Mouse (Mus musculus): ENCODE data around the gene Ap2s1. TPM values are rescaled to one million over a fixed set of nuclear protein-coding genes. Genes with fewer than 3 reads are reported as not detected.
A peak's percentile ranks its signal among the peaks of the same experiment; 100 is the strongest.
"Not testable (repeated sequence)": the region's sequence is repeated elsewhere in the genome, so short reads cannot be mapped to it uniquely, and the experiment has no call there.

Gene Ap2s1
- 255 and 262 TPM in 2 replicates for polyA plus RNA-seq (2015; fragmentation: Nextera tagmentation; extraction: Ambion mirVana)

GRCm38 (mm10) chr7:16738073-16738696, at the start of gene Ap2s1:
Ap2s1 (plus strand) TSS chr7:16738410.
- ATAC-seq (replicated peaks; ENCODE audit: low FRiP score): peak; percentile 97
- Histone ChIP-seq H3K4me1 (peaks cover 25% of the 10 kb centered on the region), H3K9ac (peak within 1 kb of the TSS; percentile 72), H3K9me3 (replicated peaks) (no peaks in the 10 kb centered on the region), H3K27me3 (no peaks in the 10 kb centered on the region), H3K36me3 (peaks cover 9% of the 10 kb centered on the region), H3K4me2 (peak within 1 kb of the TSS; percentile 80), H3K4me3 (replicated peaks) (peak within 1 kb of the TSS; percentile 64), H3K27ac (peak within 1 kb of the TSS; percentile 38)
- under 1% methylated on average over 34 of the region's 34 CpGs for WGBS

DNA sequence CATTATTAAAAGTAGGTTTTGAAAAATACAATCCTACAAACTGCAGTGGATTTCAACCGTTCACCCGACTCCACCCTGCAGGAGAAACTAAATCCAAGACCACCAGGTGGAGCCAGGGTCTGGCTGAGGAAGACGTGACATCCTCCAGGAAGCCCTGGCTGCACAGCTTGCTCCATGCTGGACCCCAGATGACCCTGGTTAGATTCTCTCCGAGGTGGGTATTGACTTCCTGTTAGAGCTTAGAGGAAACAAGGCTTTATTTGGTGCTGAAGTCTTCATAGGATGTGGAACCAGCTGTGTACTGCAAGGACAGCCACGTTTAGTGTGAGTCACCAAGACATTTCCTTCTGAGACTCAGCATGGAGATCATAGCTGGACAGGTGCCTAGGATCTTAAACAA, 49.0 kb upstream of the Ap2s1 start:
- Histone ChIP-seq H3K4me1 (no peaks in the 10 kb centered on the region), H3K4me2 (no peak overlapping the region), H3K27ac (no peak overlapping the region), H3K9ac (no peak overlapping the region), H3K36me3 (no peaks in the 10 kb centered on the region), H3K27me3 (no peaks in the 10 kb centered on the region), H3K4me3 (replicated peaks) (no peak overlapping the region), H3K9me3 (replicated peaks) (0 out of 2 replicates have a peak, but pooled peaks cover 4% of the 10 kb centered on the region)
- ATAC-seq (replicated peaks; ENCODE audit: low FRiP score): no peak
- 66% methylated on average over 5 of the region's 5 CpGs for WGBS

DNA sequence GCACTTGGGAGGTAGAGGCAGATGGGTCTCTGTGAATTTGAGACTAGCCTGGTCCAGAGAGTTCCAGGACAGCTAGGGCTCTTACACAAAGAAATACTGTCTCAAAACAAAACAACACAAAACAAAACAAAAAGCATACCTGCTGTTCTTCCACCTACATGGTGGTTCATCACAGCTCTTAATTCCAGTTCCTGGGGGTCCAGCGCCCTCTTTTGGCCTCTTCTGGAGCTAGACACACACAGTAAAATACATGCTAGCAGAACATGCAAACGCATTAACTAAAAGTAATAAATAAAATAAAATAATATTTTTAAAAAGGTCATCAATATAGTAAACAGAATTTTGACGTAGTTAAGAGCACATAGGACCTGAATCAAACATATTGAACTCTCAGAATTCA, 43.2 kb upstream of the Ap2s1 start:
- Histone ChIP-seq H3K4me1 (no peaks in the 10 kb centered on the region), H3K4me3 (replicated peaks) (no peak overlapping the region), H3K9me3 (replicated peaks) (0 out of 2 replicates have a peak, but pooled peaks cover 4% of the 10 kb centered on the region), H3K27ac (no peak overlapping the region), H3K9ac (no peak overlapping the region), H3K36me3 (no peaks in the 10 kb centered on the region), H3K27me3 (no peaks in the 10 kb centered on the region), H3K4me2 (no peak overlapping the region)
- WGBS: 41% methylated on average over 3 of the region's 3 CpGs
- ATAC-seq (replicated peaks; ENCODE audit: low FRiP score): no peak

GRCm38 (mm10) chr7:16699042-16699441, 39.2 kb upstream of the Ap2s1 start:
- no peak for ATAC-seq (replicated peaks; ENCODE audit: low FRiP score)
- H3K9me3 ChIP-seq (replicated peaks): no peaks in the 10 kb centered on the region
- H3K27ac ChIP-seq: no peak overlapping the region
- no peak overlapping the region for H3K4me2 ChIP-seq
- no peak overlapping the region for H3K4me3 ChIP-seq (replicated peaks)
- WGBS: 45% methylated on average over 2 of the region's 2 CpGs
- no peak overlapping the region for H3K9ac ChIP-seq
- H3K27me3 ChIP-seq: no peaks in the 10 kb centered on the region
- H3K4me1 ChIP-seq: no peaks in the 10 kb centered on the region
- H3K36me3 ChIP-seq: no peaks in the 10 kb centered on the region

GRCm38 (mm10) chr7:16700583-16700982, 37.6 kb upstream of the Ap2s1 start:
- Histone ChIP-seq H3K27ac (no peak overlapping the region), H3K4me1 (no peaks in the 10 kb centered on the region), H3K9me3 (replicated peaks) (no peaks in the 10 kb centered on the region), H3K4me2 (no peak overlapping the region), H3K36me3 (no peaks in the 10 kb centered on the region), H3K9ac (no peak overlapping the region), H3K27me3 (no peaks in the 10 kb centered on the region), H3K4me3 (replicated peaks) (no peak overlapping the region)
- ATAC-seq (replicated peaks; ENCODE audit: low FRiP score): no peak
- WGBS: 68% methylated on average over 5 of the region's 5 CpGs

DNA sequence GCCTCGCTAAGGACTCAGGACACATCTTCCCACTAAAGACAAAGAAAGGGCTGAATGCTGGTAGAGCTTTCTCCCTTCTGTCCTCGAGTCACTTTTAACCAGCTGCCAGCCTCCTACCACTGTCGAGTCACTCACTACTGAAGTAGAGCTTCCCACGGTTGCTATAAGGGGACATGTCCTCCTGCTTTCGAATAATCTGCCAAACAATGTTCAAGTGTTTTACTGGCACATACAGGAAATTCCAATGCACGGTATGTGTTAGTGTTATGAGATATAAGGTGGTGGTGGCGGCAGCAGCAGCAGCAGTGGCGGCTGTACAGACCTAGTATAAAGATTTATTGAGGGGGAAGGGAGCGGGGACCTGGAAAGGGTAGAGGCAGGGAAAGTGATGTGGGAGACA, 31.8 kb upstream of the Ap2s1 start:
- no peak overlapping the region for H3K27ac ChIP-seq
- H3K4me2 ChIP-seq: no peak overlapping the region
- H3K9me3 ChIP-seq (replicated peaks): no peaks in the 10 kb centered on the region
- H3K27me3 ChIP-seq: no peaks in the 10 kb centered on the region
- no peaks in the 10 kb centered on the region for H3K36me3 ChIP-seq
- H3K9ac ChIP-seq: no peak overlapping the region
- WGBS: 34% methylated on average over 9 of the region's 9 CpGs
- no peak for ATAC-seq (replicated peaks; ENCODE audit: low FRiP score)
- H3K4me3 ChIP-seq (replicated peaks): no peak overlapping the region
- no peaks in the 10 kb centered on the region for H3K4me1 ChIP-seq

DNA sequence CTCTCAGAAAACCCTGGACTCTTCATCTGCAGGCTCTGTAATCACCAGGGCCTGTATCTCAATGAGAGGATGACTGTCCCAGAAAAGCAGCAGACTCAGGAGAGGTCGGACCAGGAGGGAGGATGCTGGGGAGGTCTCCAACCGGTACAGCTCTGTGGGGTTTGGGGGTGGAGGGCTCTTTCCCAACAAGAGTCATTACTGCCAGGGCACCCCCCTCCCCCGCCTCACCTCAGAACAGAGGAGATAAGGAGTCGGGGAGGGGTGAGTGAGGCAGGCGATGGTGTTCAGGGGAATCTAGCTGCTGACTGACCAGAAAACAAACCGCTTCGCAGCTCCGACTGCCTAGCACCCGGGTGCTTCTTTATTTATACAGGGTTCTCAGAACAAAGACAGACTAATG, 30.0 kb upstream of the Ap2s1 start:
- Histone ChIP-seq H3K4me1 (no peaks in the 10 kb centered on the region), H3K36me3 (no peaks in the 10 kb centered on the region), H3K27me3 (no peaks in the 10 kb centered on the region), H3K4me2 (no peak overlapping the region), H3K9ac (no peak overlapping the region), H3K27ac (no peak overlapping the region), H3K4me3 (replicated peaks) (no peak overlapping the region), H3K9me3 (replicated peaks) (no peaks in the 10 kb centered on the region)
- ATAC-seq (replicated peaks; ENCODE audit: low FRiP score): no peak
- whole genome bisulfite sequencing: 35% methylated on average over 9 of the region's 9 CpGs

DNA sequence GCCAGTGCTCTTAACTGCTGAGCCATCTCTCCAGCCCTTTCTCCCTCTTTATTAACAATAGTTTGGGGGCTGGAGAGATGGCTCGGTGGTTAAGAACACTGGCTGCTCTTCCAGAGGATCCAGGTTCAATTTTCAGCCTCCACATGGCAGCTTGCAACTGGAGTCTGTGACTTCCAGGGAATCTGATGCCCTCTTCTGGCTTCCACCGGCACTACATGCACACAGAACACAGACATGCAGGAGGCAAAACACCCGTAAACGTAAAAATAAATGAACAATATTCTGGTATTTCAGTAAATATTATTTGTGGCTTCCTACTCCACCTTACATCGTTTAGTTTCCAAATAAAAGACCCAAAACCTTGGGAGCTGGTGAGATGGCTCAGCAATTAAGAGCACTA, 27.6 kb upstream of the Ap2s1 start:
- WGBS: 82% methylated on average over 5 of the region's 5 CpGs

DNA sequence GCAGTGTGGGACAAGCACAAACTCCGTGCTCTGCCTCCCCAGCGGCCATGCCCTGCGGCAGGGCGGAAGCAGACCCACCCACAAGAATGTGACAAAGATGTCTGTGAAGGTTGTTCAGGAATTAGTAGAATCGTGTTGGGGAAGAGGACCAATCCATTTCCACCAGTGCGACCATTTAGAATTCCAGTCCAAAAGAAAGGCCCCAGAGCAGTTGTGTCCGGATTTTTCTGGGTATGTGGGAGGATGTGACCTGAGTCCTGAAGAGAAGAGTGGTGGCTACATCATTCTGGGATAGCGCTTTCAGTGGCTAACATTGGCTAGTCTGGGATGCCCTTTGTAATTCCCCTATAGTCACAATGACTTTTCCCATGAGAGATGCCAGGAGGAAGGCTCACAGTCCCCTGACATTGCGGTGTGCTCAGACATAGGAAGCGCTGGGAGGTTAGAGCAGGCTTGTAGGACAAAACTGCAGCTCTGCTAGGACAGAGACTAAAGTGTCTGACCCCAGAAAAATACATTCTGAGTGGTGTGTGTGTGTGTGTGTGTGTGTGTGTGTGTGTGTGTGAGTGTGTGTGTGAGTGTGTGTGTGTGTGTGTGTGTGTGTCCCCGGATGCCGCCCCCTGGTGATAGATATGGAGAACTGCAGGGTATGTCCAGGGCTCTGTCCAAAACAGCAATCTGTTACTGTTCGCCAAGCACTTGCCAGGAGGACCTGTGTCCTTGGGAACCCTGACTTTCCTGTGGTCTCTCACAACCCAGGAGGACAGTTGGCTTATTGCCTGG, 25.4 kb upstream of the Ap2s1 start:
- Histone ChIP-seq H3K36me3 (no peaks in the 10 kb centered on the region), H3K27ac (no peak overlapping the region), H3K27me3 (no peaks in the 10 kb centered on the region), H3K9ac (no peak overlapping the region), H3K4me3 (replicated peaks) (no peak overlapping the region), H3K9me3 (replicated peaks) (no peaks in the 10 kb centered on the region), H3K4me2 (no peak overlapping the region), H3K4me1 (peaks cover 5% of the 10 kb centered on the region; the same call in 1 of the 2 replicates)
- no peak for ATAC-seq (replicated peaks; ENCODE audit: low FRiP score)
- 75% methylated on average over 13 of the region's 13 CpGs for WGBS

More for the DNA sequence above, 27.6 kb upstream of the Ap2s1 start:
- Histone ChIP-seq H3K4me1 (no peaks in the 10 kb centered on the region), H3K4me2 (no peak overlapping the region), H3K27ac (no peak overlapping the region), H3K4me3 (replicated peaks) (no peak overlapping the region), H3K27me3 (no peaks in the 10 kb centered on the region), H3K36me3 (no peaks in the 10 kb centered on the region), H3K9me3 (replicated peaks) (no peaks in the 10 kb centered on the region), H3K9ac (no peak overlapping the region)
- ATAC-seq (replicated peaks; ENCODE audit: low FRiP score): no peak

DNA sequence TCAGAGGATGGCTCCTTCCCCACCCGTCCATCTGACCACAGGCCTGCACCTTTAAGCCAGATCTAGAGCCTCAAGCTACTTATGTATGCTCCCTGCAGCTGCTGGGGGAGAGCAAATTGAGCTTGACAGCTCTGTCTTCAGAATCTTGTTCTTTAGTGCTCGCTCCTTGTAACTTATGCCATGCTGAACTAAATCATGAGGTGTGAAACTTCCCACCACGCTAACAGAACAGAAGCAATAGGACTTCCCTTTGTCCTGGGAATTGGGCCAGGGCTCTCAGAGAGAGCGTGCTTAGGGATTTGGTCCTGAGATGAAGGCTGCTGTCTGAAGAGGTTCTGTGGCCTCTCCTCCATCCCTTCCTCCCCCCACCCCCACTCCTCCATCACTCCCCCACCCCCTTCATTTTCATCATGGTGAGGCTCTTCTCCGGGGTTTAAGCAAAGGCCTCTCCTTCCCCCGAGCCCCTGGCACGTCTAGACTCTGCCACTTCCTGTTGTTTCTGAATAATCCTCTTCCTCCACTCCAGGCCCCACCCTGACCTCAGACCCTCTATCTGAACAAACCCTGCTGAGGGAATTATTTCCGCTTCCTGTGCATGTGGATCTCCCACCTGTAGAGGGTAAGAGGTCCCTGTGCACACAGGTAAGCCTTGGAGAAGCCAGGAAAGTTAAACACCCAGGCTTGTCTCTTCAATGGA, 21.6 kb upstream of the Ap2s1 start:
- H3K4me1 ChIP-seq; H3K36me3 ChIP-seq; H3K27ac ChIP-seq; H3K27me3 ChIP-seq; H3K4me3 ChIP-seq (replicated peaks); H3K9ac ChIP-seq; H3K9me3 ChIP-seq (replicated peaks); H3K4me2 ChIP-seq; ATAC-seq (replicated peaks; ENCODE audit: low FRiP score): not testable (repeated sequence)
- WGBS: 24% methylated on average over 8 of the region's 8 CpGs

DNA sequence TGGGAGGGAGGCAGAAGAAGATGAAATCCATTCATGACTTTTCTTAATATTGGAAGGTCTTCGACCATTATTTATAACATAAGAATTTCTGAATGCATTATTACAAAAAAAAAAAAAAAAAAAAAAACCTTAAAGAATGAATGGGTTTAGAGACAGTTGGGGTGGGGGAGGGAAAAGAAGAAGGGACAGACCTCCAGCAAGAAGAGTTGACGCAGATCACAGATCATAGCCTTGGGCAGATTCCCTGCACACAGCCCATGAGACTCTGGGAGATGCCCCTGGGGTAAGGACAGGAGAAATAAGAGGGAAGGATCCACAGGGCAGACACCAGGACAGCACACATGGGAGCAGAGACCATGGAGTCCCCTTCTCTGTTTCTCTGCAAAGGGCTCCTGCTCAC, 16.6 kb upstream of the Ap2s1 start, which contains the start of gene Ceacam9:
Ceacam9 (plus strand) TSS at position 301 of the 400 bp plus-strand sequence.
- H3K36me3 ChIP-seq: no peaks in the 10 kb centered on the region
- no peak within 1 kb of the TSS for H3K27ac ChIP-seq
- 77% methylated on average over 2 of the region's 2 CpGs for WGBS

DNA sequence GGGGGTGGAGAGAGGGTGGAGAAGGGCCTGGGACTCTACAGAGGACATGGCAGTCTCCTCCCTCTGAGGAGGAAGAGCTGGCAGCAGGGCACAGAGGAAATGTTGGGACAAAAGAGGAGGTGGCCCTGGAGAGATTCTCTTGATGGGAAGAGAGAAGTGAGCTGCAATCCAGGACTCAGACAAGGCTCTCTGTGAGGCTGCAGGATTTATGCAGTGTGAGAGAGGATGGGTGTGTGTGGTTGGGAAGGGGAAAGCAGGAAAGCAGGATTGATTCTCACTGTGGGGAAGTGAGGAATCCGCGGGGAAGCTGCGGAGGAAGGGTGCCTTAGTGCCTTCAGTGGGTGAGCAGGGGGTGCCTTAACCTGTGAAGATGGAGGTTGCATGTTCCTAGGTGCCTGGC, 15.7 kb upstream of the Ap2s1 start:
- 68% methylated on average over 3 of the region's 3 CpGs for WGBS
- H3K4me1 ChIP-seq: not testable (repeated sequence)

More for the DNA sequence above, 16.6 kb upstream of the Ap2s1 start, which contains the start of gene Ceacam9:
- H3K4me3 ChIP-seq (replicated peaks): no peak within 1 kb of the TSS
- peaks cover under 1% of the 10 kb centered on the region; the same call in 1 of the 2 replicates for H3K4me1 ChIP-seq
- H3K4me2 ChIP-seq: no peak within 1 kb of the TSS
- ATAC-seq (replicated peaks; ENCODE audit: low FRiP score): no peak
- H3K27me3 ChIP-seq: no peaks in the 10 kb centered on the region
- H3K9ac ChIP-seq: no peak within 1 kb of the TSS
- no peaks in the 10 kb centered on the region for H3K9me3 ChIP-seq (replicated peaks)

More for the DNA sequence above, 15.7 kb upstream of the Ap2s1 start:
- not testable (repeated sequence) for H3K9me3 ChIP-seq (replicated peaks); H3K4me2 ChIP-seq; H3K27me3 ChIP-seq; H3K27ac ChIP-seq; ATAC-seq (replicated peaks; ENCODE audit: low FRiP score); H3K36me3 ChIP-seq; H3K4me3 ChIP-seq (replicated peaks); H3K9ac ChIP-seq

Data from kidney, embryonic 15.5 days (tissue).